Mouse (Mus musculus) testis, postnatal 10 days (tissue): ENCODE results near the gene Olfr147.
"Not testable (repeated sequence)": the region's sequence is repeated elsewhere in the genome, so short reads cannot be mapped to it uniquely, and the experiment has no call there.

Experiments used
- DNase-seq: peaks from one replicate; pipeline ENCODE4 v3.0.0; 2021; ENCODE audit warnings: low spot score

Gene Olfr147

GRCm38 (mm10) chr9:38401398-38401797 lies at the start of gene Olfr147:
Gene Olfr147 (plus strand): TSS chr9:38401698.
- DNase-seq, result no peak

DNA sequence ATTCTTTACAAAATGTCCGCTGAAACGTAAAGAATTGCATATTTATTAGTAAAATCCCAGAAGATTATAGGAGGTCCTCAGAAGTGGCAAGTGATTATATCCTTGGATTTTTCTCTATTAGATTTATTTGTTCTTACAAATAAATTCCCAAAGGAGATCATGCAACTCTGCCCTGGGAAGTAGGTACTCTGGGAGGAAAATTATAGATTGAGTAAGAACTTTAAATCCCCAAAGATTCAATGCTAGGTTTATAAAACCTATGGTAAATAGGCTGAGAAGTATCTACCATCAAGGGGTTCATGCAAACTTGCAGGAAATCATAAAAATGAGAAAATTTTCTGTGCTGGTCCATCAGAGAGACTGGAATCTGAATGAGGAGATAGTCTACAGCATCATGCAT lies 34.9 kb upstream of the Olfr147 start, which contains the start of gene Olfr250:
Gene Olfr250 (plus strand): TSS at position 301 of the 400 bp plus-strand sequence.
- DNase-seq, result no peak

GRCm38 (mm10) chr9:38376786-38377185 lies 24.7 kb upstream of the Olfr147 start, which contains the start of gene Olfr251:
Gene Olfr251 (plus strand): TSS chr9:38377086.
- no peak for DNase-seq

DNA sequence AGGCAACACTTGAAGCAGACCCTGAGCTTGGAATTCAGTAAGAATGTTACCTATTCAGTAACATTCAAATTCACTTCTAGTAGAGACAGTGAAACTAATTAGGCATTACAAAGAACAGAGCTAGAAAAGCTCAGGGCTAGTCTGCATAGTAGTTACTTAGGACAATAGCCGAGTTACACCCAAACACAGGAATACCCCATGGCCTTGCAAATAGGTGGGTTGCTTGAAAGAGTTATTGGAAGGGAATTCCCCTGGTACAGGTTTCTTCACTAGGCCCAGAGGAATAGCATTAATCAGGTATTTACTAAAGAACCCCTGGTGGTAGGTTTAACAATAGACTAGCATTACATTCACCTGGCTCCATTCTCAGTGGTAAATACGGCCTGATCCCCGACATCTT lies 6.0 kb downstream of the Olfr147 start:
- not testable (repeated sequence) for DNase-seq

DNA sequence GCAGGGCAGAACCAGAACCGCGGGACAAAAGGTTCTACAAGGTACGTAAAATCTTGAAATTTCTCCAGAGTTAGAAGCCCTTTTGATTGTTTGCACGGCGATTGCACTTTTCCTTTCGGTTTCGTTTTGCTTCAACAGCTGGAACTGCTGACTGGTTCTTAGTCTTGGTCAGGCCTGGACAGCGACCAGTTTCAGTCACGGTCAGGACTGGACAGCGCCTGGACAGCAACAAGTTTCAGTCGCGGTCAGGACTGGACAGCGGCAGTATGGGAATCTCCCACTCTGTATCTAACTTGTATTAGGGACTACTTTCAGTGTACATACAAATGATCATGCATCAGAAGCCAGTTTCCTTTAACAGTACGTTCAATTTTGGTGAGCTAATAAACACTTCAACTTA lies 12.0 kb downstream of the Olfr147 start:
- peak; percentile 50 for DNase-seq

DNA sequence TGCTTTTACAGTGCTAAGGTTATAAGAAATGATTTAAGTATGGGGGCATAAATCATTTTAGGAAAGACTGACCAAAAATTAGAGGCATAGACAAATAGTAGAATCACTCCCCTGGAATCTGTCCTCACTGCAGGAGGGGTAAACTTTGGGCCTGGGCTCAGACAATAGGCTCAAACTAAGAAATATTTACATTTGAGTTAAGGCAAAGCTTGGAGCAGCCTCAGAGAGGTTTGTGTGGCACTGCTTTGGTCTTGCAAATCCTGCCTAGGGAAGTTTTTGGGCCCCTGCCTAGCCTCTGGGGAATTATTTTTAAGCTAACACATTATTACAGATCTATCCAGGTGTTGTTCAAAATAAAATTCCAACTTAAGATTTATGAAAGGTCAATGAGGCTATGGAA lies 22.3 kb downstream of the Olfr147 start:
- no peak for DNase-seq

DNA sequence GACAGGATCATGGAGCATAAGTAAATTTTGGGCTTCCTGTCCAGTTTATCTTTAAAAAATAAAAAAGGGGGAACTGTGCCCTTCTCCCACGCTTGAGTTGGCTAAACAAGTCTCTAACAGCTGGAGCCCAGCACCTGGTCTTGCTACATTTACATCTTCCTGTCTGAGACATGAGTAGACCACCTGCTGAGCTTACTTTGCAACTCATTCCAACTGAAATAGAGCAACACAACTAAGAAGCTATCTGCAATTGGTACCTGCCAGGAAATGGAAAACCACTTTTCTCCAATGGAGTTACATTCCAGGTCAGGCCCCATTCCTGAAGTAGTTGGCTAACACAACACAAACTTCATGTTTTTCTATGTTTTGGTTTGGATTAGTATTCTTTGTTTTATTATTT lies 25.5 kb downstream of the Olfr147 start:
- no peak for DNase-seq

- DNase-seq, result no peak
Measured at GRCm38 (mm10) chr9:38429155-38429554, 27.7 kb downstream of the Olfr147 start, which contains the start of gene Olfr901. Gene Olfr901 (plus strand): TSS chr9:38429455.

GRCm38 (mm10) chr9:38447352-38447751 lies 45.9 kb downstream of the Olfr147 start, which contains the start of gene Olfr902:
Gene Olfr902 (plus strand): TSS chr9:38447652.
- no peak for DNase-seq
